Mouse (Mus musculus) heart, postnatal 25 days (tissue): Measurements from ENCODE around the gene Aff3. TPM values are rescaled to one million over a fixed set of nuclear protein-coding genes. Genes with fewer than 3 reads are reported as not detected.

ENCODE experiments used
- DNase-seq: peaks from one replicate; pipeline ENCODE4 v3.0.0; 2022; ENCODE audit warnings: low spot score
- intact Hi-C: fragments of 180-260 bp; cut with DNase I; formaldehyde crosslinking; loops from one replicate; pipeline ENCODE4 v1.15.1; 2025
- total RNA-seq, 2 experiments: library from RNA; stranded (reverse); gene quantifications; 2 replicates each; pipeline ENCODE4 v1.2.3; 2021

Gene Aff3
- total RNA-seq, 2 experiments from 2014 or later = 1.8 to 3.4 TPM

- DNase-seq = no peak
- intact Hi-C loops = no loop called here
Measured at GRCm38 (mm10) chr1:38178929-38179328, 485.8 kb downstream of the Aff3 start.

GRCm38 (mm10) chr1:38176077-38176476 lies 488.7 kb downstream of the Aff3 start:
- intact Hi-C loops = no loop called here
- no peak for DNase-seq

GRCm38 (mm10) chr1:38171874-38172273 lies 492.9 kb downstream of the Aff3 start:
- intact Hi-C loops = no loop called here
- DNase-seq = no peak

- no peak for DNase-seq
- intact Hi-C loops = no loop called here
Measured at GRCm38 (mm10) chr1:38165696-38166095, 499.1 kb downstream of the Aff3 start.

GRCm38 (mm10) chr1:38150086-38150485 lies 514.7 kb downstream of the Aff3 start:
- DNase-seq = no peak
- intact Hi-C loops = no loop called here

- DNase-seq = no peak
- intact Hi-C loops = no loop called here
Measured at GRCm38 (mm10) chr1:38146008-38146407, 518.7 kb downstream of the Aff3 start.

GRCm38 (mm10) chr1:38141371-38141770 lies 523.4 kb downstream of the Aff3 start:
- intact Hi-C loops = no loop called here
- DNase-seq = no peak

GRCm38 (mm10) chr1:38140911-38141310 lies 523.8 kb downstream of the Aff3 start:
- intact Hi-C loops = no loop called here

GRCm38 (mm10) chr1:38139396-38139795 lies 525.4 kb downstream of the Aff3 start:
- intact Hi-C loops = loop anchor here (10.0 kb wide), 1 partner anchor 465 kb away; no protein-coding TSS in a partner anchor
- DNase-seq = no peak

More at GRCm38 (mm10) chr1:38140911-38141310, 523.8 kb downstream of the Aff3 start:
- no peak for DNase-seq

GRCm38 (mm10) chr1:38132942-38133341 lies 531.8 kb downstream of the Aff3 start:
- no peak for DNase-seq
- intact Hi-C loops = loop anchor here (5.0 to 10.0 kb wide), 2 partner anchors 241 to 458 kb away; partner anchors contain the start of genes Mitd1 and Mrpl30

GRCm38 (mm10) chr1:38130715-38131483 lies 533.9 kb downstream of the Aff3 start:
- DNase-seq = no peak
- intact Hi-C loops = loop anchor here (2.0 to 10.0 kb wide), 3 partner anchors 134 to 456 kb away; partner anchors contain the start of genes Mitd1, Mrpl30 and Txndc9

- intact Hi-C loops = loop anchor here (2.0 to 10.0 kb wide), 3 partner anchors 133 to 455 kb away; partner anchors contain the start of genes Mitd1, Mrpl30 and Txndc9
- DNase-seq = peak; percentile 92
Measured at GRCm38 (mm10) chr1:38129501-38130267, 535.1 kb downstream of the Aff3 start, which contains the start of gene Rev1. TSS of gene Rev1 (minus strand) at chr1:38129801.

- intact Hi-C loops = no loop called here
- peak; percentile 40 for DNase-seq
Measured at GRCm38 (mm10) chr1:38128919-38129436, 535.8 kb downstream of the Aff3 start.

Other genes starting within 250 kb of the Aff3 start
- gene Lonrf2, start 171.8 kb upstream of the Aff3 start, total RNA-seq = 1 to 10 TPM; 3.4 to 4.2 TPM
- under 1 TPM; 0.29 to 0.34 TPM for gene Chst10, start 233.2 kb upstream of the Aff3 start, total RNA-seq